Mouse (Mus musculus): ENCODE measurements around the gene Tlnrd1. TPM values are rescaled to one million over a fixed set of nuclear protein-coding genes. Genes with fewer than 3 reads are reported as not detected.

Gene Tlnrd1
- total and polyA plus RNA-seq, 3 experiments = 3.7 to 21.2 (median 6.9) TPM

DNA sequence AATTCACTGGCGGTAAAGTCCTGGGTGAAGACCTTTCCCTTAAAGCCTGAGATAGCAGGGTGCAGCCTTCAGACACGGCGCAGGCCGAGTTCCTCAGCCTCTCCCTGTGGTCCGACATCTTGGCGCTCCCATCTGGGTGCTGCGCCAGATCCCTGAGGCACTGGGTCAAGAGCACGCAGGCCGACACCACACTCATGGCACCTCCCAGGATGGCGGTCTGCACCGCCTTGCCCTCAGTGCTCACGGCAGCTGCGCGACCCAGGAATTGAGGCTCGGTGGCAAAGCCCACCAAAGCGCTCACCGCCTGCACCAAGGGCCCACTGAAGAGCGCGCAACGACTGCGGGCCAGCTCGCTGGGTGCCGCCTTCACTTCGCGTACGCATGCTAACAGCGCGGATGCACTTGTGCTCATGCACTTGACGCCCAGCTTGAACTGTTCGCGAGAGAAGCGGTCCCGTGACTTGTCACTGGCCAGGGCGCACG, 1.9 kb downstream of the Tlnrd1 start:
- peaks cover 55% of the 10 kb centered on the region for H3K4me1 ChIP-seq (ENCODE audit: insufficient read depth, low read depth, low read length)
- H3K27me3 ChIP-seq (ENCODE audit: insufficient read depth, low read length) = no peaks in the 10 kb centered on the region
- DNase-seq (ENCODE audit: low spot score) = no peak
- peaks cover 35% of the 10 kb centered on the region for H3K36me3 ChIP-seq (replicated peaks)
- no peak for ATAC-seq (ENCODE audit: extremely low read depth, insufficient number of reproducible peaks, low FRiP score, poor library complexity, severe bottlenecking)
- H3K4me3 ChIP-seq (ENCODE audit: low read depth, low read length) = peak overlapping the region; percentile 80
- peaks cover 5% of the 10 kb centered on the region for H3K9me3 ChIP-seq (replicated peaks)
- TF ChIP-seq POLR2AphosphoS5 (IDR thresholded peaks at IDR 0.05; ENCODE audit: insufficient replicate concordance, low read depth, low read length) (no peak), GATA2 (IDR thresholded peaks at IDR 0.05; ENCODE audit: borderline replicate concordance, low read depth, low read length) (no peak), TAL1 (conservative IDR thresholded peaks at IDR 0.05; ENCODE audit: low read depth, low read length) (no peak), CTCF (IDR thresholded peaks at IDR 0.05; ENCODE audit: low read depth, low read length) (no peak), GATA1 (IDR thresholded peaks at IDR 0.05; ENCODE audit: borderline replicate concordance, low read length) (no peak)

DNA sequence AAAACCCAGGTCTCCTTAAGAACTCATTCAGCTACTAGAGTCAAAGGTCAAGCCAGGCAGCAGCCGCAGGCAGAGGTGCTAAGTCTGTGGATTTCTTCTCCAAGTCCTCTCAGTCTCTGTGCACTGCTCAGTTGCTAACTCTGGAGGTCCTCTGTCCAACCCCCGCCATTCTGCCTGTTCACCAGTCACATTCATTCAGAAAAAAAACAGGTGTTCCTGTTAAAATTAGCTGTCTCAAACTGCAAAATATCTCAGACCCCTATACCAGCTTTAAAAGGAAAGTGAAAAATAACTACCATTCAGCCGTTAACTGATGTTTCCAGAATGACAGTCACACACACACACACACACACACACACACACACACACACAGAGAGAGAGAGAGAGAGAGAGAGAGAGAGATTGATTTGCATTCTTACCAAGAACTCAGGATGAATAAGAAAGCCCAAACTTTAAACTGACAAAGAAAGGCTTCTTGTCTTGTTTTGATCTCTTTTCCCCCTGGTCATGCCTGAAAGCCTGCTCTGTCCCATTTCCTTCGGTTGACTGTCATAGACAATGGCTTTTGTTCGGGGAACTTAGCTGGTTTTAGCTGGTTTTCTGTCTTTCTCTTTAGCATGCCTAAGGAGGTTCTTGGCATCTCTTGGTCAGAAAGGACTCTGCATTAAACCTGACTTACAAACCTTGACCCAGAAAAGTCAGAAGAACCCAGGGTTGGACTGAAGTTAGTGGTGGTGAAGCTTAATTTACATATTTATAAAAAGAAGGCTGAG, 5.2 kb downstream of the Tlnrd1 start:
- H3K4me1 ChIP-seq (ENCODE audit: insufficient read depth, low read depth, low read length) = peaks cover 34% of the 10 kb centered on the region
- H3K36me3 ChIP-seq (replicated peaks) = peaks cover 44% of the 10 kb centered on the region
- no peak overlapping the region for H3K4me3 ChIP-seq (ENCODE audit: low read depth, low read length)
- H3K27me3 ChIP-seq (ENCODE audit: insufficient read depth, low read length) = no peaks in the 10 kb centered on the region
- DNase-seq (ENCODE audit: low spot score) (no peak), ATAC-seq (ENCODE audit: extremely low read depth, insufficient number of reproducible peaks, low FRiP score, poor library complexity, severe bottlenecking) (no peak)
- H3K9me3 ChIP-seq (replicated peaks) = peaks cover 5% of the 10 kb centered on the region
- no peak for TF ChIP-seq GATA1 (IDR thresholded peaks at IDR 0.05; ENCODE audit: borderline replicate concordance, low read length)
- TF ChIP-seq GATA2 (IDR thresholded peaks at IDR 0.05; ENCODE audit: borderline replicate concordance, low read depth, low read length) = no peak
- no peak for TF ChIP-seq TAL1 (conservative IDR thresholded peaks at IDR 0.05; ENCODE audit: low read depth, low read length)
- no peak for TF ChIP-seq CTCF (IDR thresholded peaks at IDR 0.05; ENCODE audit: low read depth, low read length)
- TF ChIP-seq POLR2AphosphoS5 (IDR thresholded peaks at IDR 0.05; ENCODE audit: insufficient replicate concordance, low read depth, low read length) = no peak

GRCm38 (mm10) chr7:83877088-83877487, 7.0 kb downstream of the Tlnrd1 start:
- ATAC-seq (ENCODE audit: extremely low read depth, insufficient number of reproducible peaks, low FRiP score, poor library complexity, severe bottlenecking) (no peak), DNase-seq (ENCODE audit: low spot score) (no peak)
- peaks cover 36% of the 10 kb centered on the region for H3K36me3 ChIP-seq (replicated peaks)
- TF ChIP-seq GATA1 (IDR thresholded peaks at IDR 0.05; ENCODE audit: borderline replicate concordance, low read length) (no peak), GATA2 (IDR thresholded peaks at IDR 0.05; ENCODE audit: borderline replicate concordance, low read depth, low read length) (no peak), POLR2AphosphoS5 (IDR thresholded peaks at IDR 0.05; ENCODE audit: insufficient replicate concordance, low read depth, low read length) (no peak), TAL1 (conservative IDR thresholded peaks at IDR 0.05; ENCODE audit: low read depth, low read length) (no peak), CTCF (IDR thresholded peaks at IDR 0.05; ENCODE audit: low read depth, low read length) (no peak)
- no peaks in the 10 kb centered on the region for H3K9me3 ChIP-seq (replicated peaks)
- H3K4me3 ChIP-seq (ENCODE audit: low read depth, low read length) = no peak overlapping the region
- peaks cover 23% of the 10 kb centered on the region for H3K4me1 ChIP-seq (ENCODE audit: insufficient read depth, low read depth, low read length)
- no peaks in the 10 kb centered on the region for H3K27me3 ChIP-seq (ENCODE audit: insufficient read depth, low read length)

GRCm38 (mm10) chr7:83869839-83870543, 14.1 kb downstream of the Tlnrd1 start:
- Histone ChIP-seq H3K4me3 (ENCODE audit: low read depth, low read length) (no peak overlapping the region), H3K9me3 (replicated peaks) (no peaks in the 10 kb centered on the region), H3K4me1 (ENCODE audit: insufficient read depth, low read depth, low read length) (no peaks in the 10 kb centered on the region), H3K27me3 (ENCODE audit: insufficient read depth, low read length) (peaks cover 14% of the 10 kb centered on the region), H3K36me3 (replicated peaks) (no peaks in the 10 kb centered on the region)
- no peak for ATAC-seq (ENCODE audit: extremely low read depth, insufficient number of reproducible peaks, low FRiP score, poor library complexity, severe bottlenecking)
- TF ChIP-seq GATA2 (IDR thresholded peaks at IDR 0.05; ENCODE audit: borderline replicate concordance, low read depth, low read length) = no peak
- TF ChIP-seq TAL1 (conservative IDR thresholded peaks at IDR 0.05; ENCODE audit: low read depth, low read length) = no peak
- TF ChIP-seq GATA1 (IDR thresholded peaks at IDR 0.05; ENCODE audit: borderline replicate concordance, low read length) = no peak
- TF ChIP-seq POLR2AphosphoS5 (IDR thresholded peaks at IDR 0.05; ENCODE audit: insufficient replicate concordance, low read depth, low read length) = no peak
- TF ChIP-seq CTCF (IDR thresholded peaks at IDR 0.05; ENCODE audit: low read depth, low read length) = no peak
- DNase-seq (ENCODE audit: low spot score) = no peak

DNA sequence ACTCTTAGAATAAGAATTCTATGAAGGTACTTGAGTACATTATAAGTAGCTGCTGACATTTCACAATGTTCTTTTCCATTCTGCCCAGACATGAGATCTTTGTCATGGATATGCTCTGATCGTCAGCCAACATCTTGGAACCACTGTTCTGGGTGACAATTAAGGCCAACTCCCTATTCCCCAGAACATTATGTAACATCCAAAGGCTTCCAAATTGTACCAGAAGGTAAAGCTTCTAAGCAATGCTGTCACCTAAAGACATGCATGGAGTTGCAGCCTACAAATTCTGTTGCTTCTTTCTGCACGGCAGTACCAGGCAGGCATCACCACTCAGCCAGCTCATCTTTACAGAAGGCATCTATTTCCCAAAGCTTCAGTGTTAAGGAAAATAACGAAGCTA, 15.9 kb downstream of the Tlnrd1 start:
- H3K4me1 ChIP-seq (ENCODE audit: insufficient read depth, low read depth, low read length) = no peaks in the 10 kb centered on the region
- ATAC-seq (ENCODE audit: extremely low read depth, insufficient number of reproducible peaks, low FRiP score, poor library complexity, severe bottlenecking) (no peak), DNase-seq (ENCODE audit: low spot score) (no peak)
- H3K4me3 ChIP-seq (ENCODE audit: low read depth, low read length) = no peak overlapping the region
- no peaks in the 10 kb centered on the region for H3K36me3 ChIP-seq (replicated peaks)
- H3K27me3 ChIP-seq (ENCODE audit: insufficient read depth, low read length) = peaks cover 19% of the 10 kb centered on the region
- TF ChIP-seq GATA1 (IDR thresholded peaks at IDR 0.05; ENCODE audit: borderline replicate concordance, low read length) = no peak
- no peak for TF ChIP-seq CTCF (IDR thresholded peaks at IDR 0.05; ENCODE audit: low read depth, low read length)
- TF ChIP-seq TAL1 (conservative IDR thresholded peaks at IDR 0.05; ENCODE audit: low read depth, low read length) = no peak
- no peak for TF ChIP-seq GATA2 (IDR thresholded peaks at IDR 0.05; ENCODE audit: borderline replicate concordance, low read depth, low read length)
- no peak for TF ChIP-seq POLR2AphosphoS5 (IDR thresholded peaks at IDR 0.05; ENCODE audit: insufficient replicate concordance, low read depth, low read length)
- H3K9me3 ChIP-seq (replicated peaks) = no peaks in the 10 kb centered on the region

DNA sequence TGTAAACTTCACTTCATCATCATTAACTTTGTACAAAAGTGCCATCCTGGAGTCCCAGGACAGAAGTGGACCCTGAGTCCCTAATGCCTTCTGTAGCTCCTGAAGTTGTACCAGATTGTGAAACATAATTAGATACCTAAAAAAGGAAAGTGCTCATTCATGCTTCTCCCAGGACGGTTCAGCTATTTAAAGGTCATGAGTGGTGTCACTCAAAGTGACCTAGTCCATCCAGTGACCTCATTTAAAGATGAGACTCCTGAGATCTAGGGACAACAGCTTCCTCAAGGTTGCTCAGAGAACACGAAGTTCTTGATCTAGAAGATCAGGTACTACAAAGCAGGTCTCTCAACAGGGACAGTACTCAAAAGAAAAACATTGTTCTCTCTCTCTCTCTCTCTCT, 20.6 kb downstream of the Tlnrd1 start:
- Histone ChIP-seq H3K4me1 (ENCODE audit: insufficient read depth, low read depth, low read length) (peaks cover 2% of the 10 kb centered on the region; the same call in 1 of the 2 replicates), H3K9me3 (replicated peaks) (no peaks in the 10 kb centered on the region), H3K4me3 (ENCODE audit: low read depth, low read length) (no peak overlapping the region), H3K36me3 (replicated peaks) (no peaks in the 10 kb centered on the region), H3K27me3 (ENCODE audit: insufficient read depth, low read length) (peaks cover 24% of the 10 kb centered on the region)
- no peak for ATAC-seq (ENCODE audit: extremely low read depth, insufficient number of reproducible peaks, low FRiP score, poor library complexity, severe bottlenecking)
- TF ChIP-seq CTCF (IDR thresholded peaks at IDR 0.05; ENCODE audit: low read depth, low read length) (no peak), TAL1 (conservative IDR thresholded peaks at IDR 0.05; ENCODE audit: low read depth, low read length) (no peak), GATA1 (IDR thresholded peaks at IDR 0.05; ENCODE audit: borderline replicate concordance, low read length) (no peak), GATA2 (IDR thresholded peaks at IDR 0.05; ENCODE audit: borderline replicate concordance, low read depth, low read length) (no peak), POLR2AphosphoS5 (IDR thresholded peaks at IDR 0.05; ENCODE audit: insufficient replicate concordance, low read depth, low read length) (no peak)
- no peak for DNase-seq (ENCODE audit: low spot score)

All from G1E (cell line).